21 mouse cellular contexts compared by ENCODE assay signal in the genomic region with DNA sequence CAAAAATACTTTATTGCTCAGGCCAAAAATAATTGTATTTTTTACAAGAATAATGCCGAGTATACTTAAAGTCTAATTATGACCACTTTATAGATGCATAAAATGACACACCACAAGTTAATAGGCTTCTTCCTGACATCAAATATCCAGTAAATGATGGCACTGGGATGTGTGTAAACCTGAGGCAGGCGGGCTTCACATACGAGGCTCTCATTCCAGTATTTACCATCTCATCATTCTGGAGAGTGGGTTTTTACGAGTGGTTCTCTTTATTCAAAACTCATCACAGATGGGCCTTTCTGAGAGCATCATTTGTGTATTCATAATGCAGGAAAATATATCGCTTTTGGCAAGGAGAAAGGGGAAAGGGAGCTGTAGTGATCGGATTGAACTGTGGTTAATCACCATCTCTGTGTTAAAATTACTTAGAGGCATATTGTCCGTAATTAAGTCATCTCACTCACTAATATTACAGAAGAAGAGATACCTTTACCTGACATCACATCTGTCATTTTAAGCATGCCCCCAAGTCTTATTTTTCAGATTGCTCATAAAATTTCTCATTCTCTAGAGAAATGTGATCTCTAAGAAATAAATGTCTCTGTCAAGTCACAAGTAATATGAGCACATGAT.
DNase-seq lines count a peak whose midpoint lies in the region; ATAC-seq lines count a peak whose summit lies in the region.
"Had no signal": no experiment of that assay in that cellular context is flagged by ENCODE, and none has a peak within 500 bp of the region (broad histone marks: within the 10 kb centered on the region; RNA-seq: fewer than 3 reads in every experiment).

No protein-coding gene starts in this region.

- no peak overlapping the region for H3K9ac ChIP-seq in midbrain, embryonic 11.5 days (ENCODE audit: low read length)
- H3K9ac ChIP-seq in midbrain, embryonic 13.5 days (replicated peaks) = no peak overlapping the region
- no peak overlapping the region for H3K9ac ChIP-seq in neural tube, embryonic 13.5 days
- no peak overlapping the region for H3K9ac ChIP-seq in neural tube, embryonic 15.5 days (replicated peaks)
- no peak overlapping the region for H3K9ac ChIP-seq in neural tube, embryonic 14.5 days (replicated peaks; ENCODE audit: low read depth, low read length)

- WGBS in midbrain, embryonic 11.5 days = 90% methylated on average over 7 of the region's 7 CpGs
- WGBS in midbrain, embryonic 13.5 days = 84% methylated on average over 7 of the region's 7 CpGs
- 52% methylated on average over 7 of the region's 7 CpGs for WGBS in neural tube, embryonic 13.5 days
- 38% methylated on average over 7 of the region's 7 CpGs for WGBS in neural tube, embryonic 15.5 days
- WGBS in neural tube, embryonic 14.5 days = 51% methylated on average over 7 of the region's 7 CpGs

- H3K4me1 ChIP-seq in midbrain, embryonic 11.5 days (ENCODE audit: control insufficient read depth, insufficient read depth, low read length) = no peaks in the 10 kb centered on the region
- H3K4me1 ChIP-seq in midbrain, embryonic 13.5 days (replicated peaks) = no peaks in the 10 kb centered on the region
- H3K4me1 ChIP-seq in neural tube, embryonic 13.5 days (replicated peaks) = no peaks in the 10 kb centered on the region
- H3K4me1 ChIP-seq in neural tube, embryonic 15.5 days = 0 out of 2 replicates have a peak, but pooled peaks cover 3% of the 10 kb centered on the region
- no peaks in the 10 kb centered on the region for H3K4me1 ChIP-seq in neural tube, embryonic 14.5 days (ENCODE audit: control insufficient read depth, insufficient read depth, low read length)

- H3K4me3 ChIP-seq in midbrain, embryonic 11.5 days (ENCODE audit: low read depth, low read length) = no peak overlapping the region
- H3K4me3 ChIP-seq in midbrain, embryonic 13.5 days (replicated peaks) = no peak overlapping the region
- no peak overlapping the region for H3K4me3 ChIP-seq in neural tube, embryonic 13.5 days
- no peak overlapping the region for H3K4me3 ChIP-seq in neural tube, embryonic 15.5 days (replicated peaks)
- no peak overlapping the region for H3K4me3 ChIP-seq in neural tube, embryonic 14.5 days (ENCODE audit: low read depth, low read length)

- no peaks in the 10 kb centered on the region for H3K9me3 ChIP-seq in midbrain, embryonic 11.5 days (ENCODE audit: control insufficient read depth, low read length)
- no peaks in the 10 kb centered on the region for H3K9me3 ChIP-seq in midbrain, embryonic 13.5 days
- H3K9me3 ChIP-seq in neural tube, embryonic 13.5 days = no peaks in the 10 kb centered on the region
- H3K9me3 ChIP-seq in neural tube, embryonic 15.5 days (replicated peaks) = no peaks in the 10 kb centered on the region
- H3K9me3 ChIP-seq in neural tube, embryonic 14.5 days (ENCODE audit: control insufficient read depth, low read length) = no peaks in the 10 kb centered on the region

- no peak for ATAC-seq in midbrain, embryonic 11.5 days (ENCODE audit: low FRiP score)
- no peak for ATAC-seq in midbrain, embryonic 13.5 days
- peak; percentile 56; the same call in 1 of the 2 replicates for ATAC-seq in neural tube, embryonic 13.5 days (ENCODE audit: low read depth)
- ATAC-seq in neural tube, embryonic 15.5 days (ENCODE audit: low FRiP score) = no peak
- ATAC-seq in neural tube, embryonic 14.5 days (ENCODE audit: low read depth) = peak; percentile 71; the same call in 1 of the 2 replicates
- ATAC-seq: activated CD4-positive, CD25-positive, alpha-beta regulatory T cell, adult 4 months; CD4-positive, CD25-positive, alpha-beta regulatory T cell, adult 4 months; Patski had no signal

- H3K27me3 ChIP-seq in midbrain, embryonic 11.5 days (ENCODE audit: control insufficient read depth, insufficient read depth, low read length) = no peaks in the 10 kb centered on the region
- H3K27me3 ChIP-seq in midbrain, embryonic 13.5 days = no peaks in the 10 kb centered on the region
- no peaks in the 10 kb centered on the region for H3K27me3 ChIP-seq in neural tube, embryonic 13.5 days
- H3K27me3 ChIP-seq in neural tube, embryonic 15.5 days (replicated peaks) = no peaks in the 10 kb centered on the region
- no peaks in the 10 kb centered on the region for H3K27me3 ChIP-seq in neural tube, embryonic 14.5 days (ENCODE audit: control insufficient read depth, insufficient read depth, low read length)
- H3K27me3 ChIP-seq: CH12.LX had no signal

- H3K4me2 ChIP-seq in midbrain, embryonic 11.5 days = no peak overlapping the region
- no peak overlapping the region for H3K4me2 ChIP-seq in midbrain, embryonic 13.5 days (replicated peaks)
- no peak overlapping the region for H3K4me2 ChIP-seq in neural tube, embryonic 13.5 days
- no peak overlapping the region for H3K4me2 ChIP-seq in neural tube, embryonic 15.5 days
- no peak overlapping the region for H3K4me2 ChIP-seq in neural tube, embryonic 14.5 days (ENCODE audit: low read depth, low read length)

- H3K36me3 ChIP-seq in midbrain, embryonic 11.5 days (ENCODE audit: control insufficient read depth, insufficient read depth, low read length) = no peaks in the 10 kb centered on the region
- H3K36me3 ChIP-seq in midbrain, embryonic 13.5 days = no peaks in the 10 kb centered on the region
- no peaks in the 10 kb centered on the region for H3K36me3 ChIP-seq in neural tube, embryonic 13.5 days
- no peaks in the 10 kb centered on the region for H3K36me3 ChIP-seq in neural tube, embryonic 15.5 days
- H3K36me3 ChIP-seq in neural tube, embryonic 14.5 days (ENCODE audit: control insufficient read depth, insufficient read depth, low read length) = no peaks in the 10 kb centered on the region
- H3K36me3 ChIP-seq: G1E had no signal

- no peak overlapping the region for H3K27ac ChIP-seq in midbrain, embryonic 11.5 days (ENCODE audit: low read depth, low read length)
- H3K27ac ChIP-seq in midbrain, embryonic 13.5 days = no peak overlapping the region
- H3K27ac ChIP-seq in neural tube, embryonic 13.5 days (replicated peaks) = no peak overlapping the region
- no peak overlapping the region for H3K27ac ChIP-seq in neural tube, embryonic 15.5 days (replicated peaks)
- H3K27ac ChIP-seq in neural tube, embryonic 14.5 days (ENCODE audit: low read depth, low read length) = no peak overlapping the region

- peak; percentile 72 for DNase-seq in midbrain, embryonic 11.5 days (ENCODE audit: low spot score, missing footprints)
- no peak for DNase-seq in neural tube, embryonic 10.5 days (ENCODE audit: extremely low spot score, low spot score)
- DNase-seq: adrenal gland, adult 2 months; adrenal gland, adult 8-10 months; adrenal gland, postnatal 10 days; adrenal gland, postnatal 14 days; adrenal gland, postnatal 25 days; adrenal gland, postnatal 36 days; B cell, adult 2 months; cerebellum, adult 11 months; cerebellum, adult 11-12 months; cerebellum, adult 18-20 months had no signal

Comparison
In these comparisons a context has a peak if more than half of its experiments do, and no peak if none do; other contexts are left out.
1. ATAC-seq: peak in neural tube, embryonic 13.5 days (single experiment) and neural tube, embryonic 14.5 days (single experiment); none in midbrain, embryonic 11.5 days (single experiment), midbrain, embryonic 13.5 days (single experiment) and neural tube, embryonic 15.5 days (single experiment).